Mouse (Mus musculus) hindbrain, embryonic 12.5 days (tissue): ENCODE results near the gene Camk2n1. TPM values are rescaled to one million over a fixed set of nuclear protein-coding genes. Genes with fewer than 3 reads are reported as not detected.

ENCODE experiments used
- ATAC-seq: fragments of 200-750 bp; cut with Nextera tagmentation; 2 replicates; pipeline ENCODE4 v1.8.0; 2017; ENCODE audit warnings: moderate TSS enrichment; ENCODE audit not compliant: low FRiP score
- H3K27ac ChIP-seq: fragments of 300-500 bp; sonication (generic); 2 replicates; pipeline ENCODE4 v1.5.1; 2016; ENCODE audit warnings: mild to moderate bottlenecking
- H3K27me3 ChIP-seq: fragments of 300-500 bp; sonication (generic); 2 replicates; pipeline ENCODE4 v1.6.1; 2016; ENCODE audit warnings: mild to moderate bottlenecking
- H3K36me3 ChIP-seq: fragments of 300-500 bp; sonication (generic); 2 replicates; pipeline ENCODE4 v1.6.1; 2016; ENCODE audit warnings: mild to moderate bottlenecking
- H3K4me1 ChIP-seq: fragments of 300-500 bp; sonication (generic); 2 replicates; pipeline ENCODE4 v1.6.1; 2016
- H3K4me2 ChIP-seq: fragments of 300-500 bp; sonication (generic); replicated peaks from 2 replicates; pipeline ENCODE4 v1.6.1; 2016; ENCODE audit warnings: mild to moderate bottlenecking
- H3K4me3 ChIP-seq: fragments of 300-500 bp; sonication (generic); 2 replicates; pipeline ENCODE4 v1.5.1; 2016; ENCODE audit warnings: mild to moderate bottlenecking
- H3K9ac ChIP-seq: fragments of 300-500 bp; sonication (generic); 2 replicates; pipeline ENCODE4 v1.6.1; 2016; ENCODE audit warnings: mild to moderate bottlenecking, moderate library complexity
- H3K9me3 ChIP-seq: fragments of 300-500 bp; sonication (generic); replicated peaks from 2 replicates; pipeline ENCODE4 v1.6.1; 2016; ENCODE audit warnings: mild to moderate bottlenecking
- WGBS: fragments of 180-500 bp; shearing (Covaris S2); methylation state at CpG from one replicate; pipeline ENCODE4 v1.1.7; 2016; 5-methylcytosine and 5-hydroxymethylcytosine counted together
- polyA plus RNA-seq: library from polyadenylated mRNA; unstranded; fragments of >200 nt; fragmentation: Nextera tagmentation; extraction: Ambion mirVana; gene quantifications from 2 replicates; pipeline ENCODE4 v1.2.1, GENCODE M21; 2016

Camk2n1 gene
- polyA plus RNA-seq, 1 experiment from 2014 or later: 7.9 TPM

GRCm38 (mm10) chr4:138458735-138459440 is 4.8 kb downstream of the Camk2n1 start:
- H3K36me3 ChIP-seq: no peaks in the 10 kb centered on the region
- H3K9ac ChIP-seq: no peak overlapping the region
- peaks cover 62% of the 10 kb centered on the region for H3K4me1 ChIP-seq
- 52% methylated on average over 5 of the region's 5 CpGs for WGBS
- peaks cover 7% of the 10 kb centered on the region; the same call in 1 of the 2 replicates for H3K27me3 ChIP-seq
- H3K4me3 ChIP-seq: no peak overlapping the region
- ATAC-seq: no peak
- H3K9me3 ChIP-seq: no peaks in the 10 kb centered on the region
- H3K4me2 ChIP-seq: no peak overlapping the region
- no peak overlapping the region for H3K27ac ChIP-seq

GRCm38 (mm10) chr4:138459775-138460174 is 5.7 kb downstream of the Camk2n1 start:
- Histone ChIP-seq H3K9me3 (no peaks in the 10 kb centered on the region), H3K36me3 (no peaks in the 10 kb centered on the region), H3K27me3 (peaks cover 7% of the 10 kb centered on the region), H3K4me3 (no peak overlapping the region), H3K4me2 (no peak overlapping the region), H3K9ac (no peak overlapping the region), H3K27ac (no peak overlapping the region), H3K4me1 (peaks cover 70% of the 10 kb centered on the region)
- WGBS: 72% methylated on average over 6 of the region's 6 CpGs
- no peak for ATAC-seq

GRCm38 (mm10) chr4:138460910-138461309 is 6.8 kb downstream of the Camk2n1 start:
- Histone ChIP-seq H3K27me3 (peaks cover 13% of the 10 kb centered on the region), H3K9ac (no peak overlapping the region)
- 27% methylated on average over 9 of the region's 9 CpGs for WGBS

GRCm38 (mm10) chr4:138461471-138461870 is 7.4 kb downstream of the Camk2n1 start:
- Histone ChIP-seq H3K27me3 (peaks cover 19% of the 10 kb centered on the region), H3K4me2 (no peak overlapping the region), H3K9me3 (no peaks in the 10 kb centered on the region), H3K27ac (no peak overlapping the region), H3K4me3 (no peak overlapping the region), H3K9ac (no peak overlapping the region), H3K36me3 (no peaks in the 10 kb centered on the region), H3K4me1 (peaks cover 67% of the 10 kb centered on the region)
- ATAC-seq: no peak
- 92% methylated on average over 5 of the region's 5 CpGs for WGBS

More at GRCm38 (mm10) chr4:138460910-138461309, 6.8 kb downstream of the Camk2n1 start:
- Histone ChIP-seq H3K27ac (no peak overlapping the region), H3K4me1 (peaks cover 73% of the 10 kb centered on the region), H3K4me2 (no peak overlapping the region), H3K4me3 (no peak overlapping the region), H3K36me3 (no peaks in the 10 kb centered on the region), H3K9me3 (no peaks in the 10 kb centered on the region)
- ATAC-seq: no peak

GRCm38 (mm10) chr4:138462971-138463831 is 9.1 kb downstream of the Camk2n1 start:
- H3K4me2 ChIP-seq: peak overlapping the region; percentile 37
- peaks cover 26% of the 10 kb centered on the region for H3K27me3 ChIP-seq
- H3K4me3 ChIP-seq: no peak overlapping the region
- H3K4me1 ChIP-seq: peaks cover 57% of the 10 kb centered on the region
- peak; percentile 26; the same call in 1 of the 2 replicates for ATAC-seq
- H3K36me3 ChIP-seq: no peaks in the 10 kb centered on the region
- H3K27ac ChIP-seq: peak overlapping the region; percentile 87
- peak overlapping the region; percentile 10; the same call in 1 of the 2 replicates for H3K9ac ChIP-seq
- no peaks in the 10 kb centered on the region for H3K9me3 ChIP-seq
- under 1% methylated on average over 11 of the region's 11 CpGs for WGBS

GRCm38 (mm10) chr4:138463832-138464487 is 9.8 kb downstream of the Camk2n1 start:
- Histone ChIP-seq H3K36me3 (no peaks in the 10 kb centered on the region), H3K27me3 (peaks cover 22% of the 10 kb centered on the region), H3K4me3 (no peak overlapping the region), H3K4me2 (peak overlapping the region; percentile 39), H3K27ac (peak overlapping the region; percentile 87), H3K9ac (peak overlapping the region; percentile 10; the same call in 1 of the 2 replicates), H3K4me1 (peaks cover 55% of the 10 kb centered on the region), H3K9me3 (no peaks in the 10 kb centered on the region)
- ATAC-seq: 0 out of 2 replicates have a peak, but pooled peaks have one; percentile 26
- WGBS: 5% methylated on average over 11 of the region's 11 CpGs

- Histone ChIP-seq H3K4me1 (peaks cover 53% of the 10 kb centered on the region), H3K4me2 (peak overlapping the region; percentile 39), H3K36me3 (no peaks in the 10 kb centered on the region), H3K9ac (peak overlapping the region; percentile 27; the same call in 1 of the 2 replicates), H3K27ac (peak overlapping the region; percentile 87), H3K4me3 (no peak overlapping the region), H3K9me3 (no peaks in the 10 kb centered on the region), H3K27me3 (peaks cover 22% of the 10 kb centered on the region)
- peak; percentile 63 for ATAC-seq
- 1% methylated on average over 17 of the region's 22 CpGs for WGBS
Observed at GRCm38 (mm10) chr4:138464667-138465353, 10.7 kb downstream of the Camk2n1 start.

GRCm38 (mm10) chr4:138465446-138465845 is 11.3 kb downstream of the Camk2n1 start:
- H3K9me3 ChIP-seq: no peaks in the 10 kb centered on the region
- H3K4me3 ChIP-seq: no peak overlapping the region
- no peak overlapping the region; the same call in 1 of the 2 replicates for H3K27ac ChIP-seq
- ATAC-seq: no peak
- no peaks in the 10 kb centered on the region for H3K36me3 ChIP-seq
- H3K9ac ChIP-seq: no peak overlapping the region
- peaks cover 49% of the 10 kb centered on the region for H3K4me1 ChIP-seq
- H3K27me3 ChIP-seq: peaks cover 22% of the 10 kb centered on the region
- 43% methylated on average over 8 of the region's 8 CpGs for WGBS
- H3K4me2 ChIP-seq: 0 out of 2 replicates have a peak overlapping the region, but pooled peaks have one; percentile 39

GRCm38 (mm10) chr4:138466690-138467089 is 12.6 kb downstream of the Camk2n1 start:
- Histone ChIP-seq H3K27me3 (peaks cover 22% of the 10 kb centered on the region), H3K4me1 (peaks cover 50% of the 10 kb centered on the region), H3K9ac (no peak overlapping the region), H3K36me3 (no peaks in the 10 kb centered on the region), H3K9me3 (no peaks in the 10 kb centered on the region), H3K4me3 (no peak overlapping the region), H3K27ac (no peak overlapping the region), H3K4me2 (no peak overlapping the region)
- WGBS: 74% methylated on average over 6 of the region's 6 CpGs
- ATAC-seq: no peak

- no peak overlapping the region for H3K4me2 ChIP-seq
- H3K27ac ChIP-seq: no peak overlapping the region
- no peak overlapping the region for H3K4me3 ChIP-seq
- H3K4me1 ChIP-seq: peaks cover 46% of the 10 kb centered on the region
- H3K9me3 ChIP-seq: no peaks in the 10 kb centered on the region
- H3K36me3 ChIP-seq: no peaks in the 10 kb centered on the region
- peaks cover 22% of the 10 kb centered on the region for H3K27me3 ChIP-seq
- no peak overlapping the region for H3K9ac ChIP-seq
- WGBS: 82% methylated on average over 5 of the region's 5 CpGs
- no peak for ATAC-seq
Observed at GRCm38 (mm10) chr4:138467451-138467850, 13.3 kb downstream of the Camk2n1 start.

- Histone ChIP-seq H3K36me3 (no peaks in the 10 kb centered on the region), H3K9me3 (no peaks in the 10 kb centered on the region), H3K4me1 (peaks cover 30% of the 10 kb centered on the region), H3K9ac (no peak overlapping the region), H3K4me2 (no peak overlapping the region), H3K27ac (no peak overlapping the region), H3K27me3 (peaks cover 22% of the 10 kb centered on the region), H3K4me3 (no peak overlapping the region)
- WGBS: 23% methylated on average over 7 of the region's 7 CpGs
- ATAC-seq: no peak
Observed at GRCm38 (mm10) chr4:138469080-138469479, 15.0 kb downstream of the Camk2n1 start.
